In the genomic region with DNA sequence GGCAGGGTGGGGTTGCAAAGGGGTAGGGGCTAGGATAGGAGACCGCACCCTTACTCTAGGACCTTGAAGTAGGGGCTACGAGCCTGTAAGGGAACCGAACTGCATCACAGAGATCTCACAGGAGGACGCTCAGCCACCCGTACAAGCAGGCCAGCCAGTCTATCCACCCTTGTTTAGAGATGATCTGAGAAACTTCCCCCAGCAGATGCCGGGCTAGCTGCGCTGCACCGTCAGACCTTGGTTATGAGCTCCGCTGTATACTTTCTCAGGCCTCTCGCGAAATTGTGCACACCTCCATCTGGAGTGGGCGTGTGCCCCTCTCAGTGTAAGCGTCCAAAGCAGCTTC, we compare ENCODE assay signal across 8 mouse cellular contexts. TPM values are rescaled to one million over a fixed set of nuclear protein-coding genes. Genes with fewer than 3 reads are reported as not detected.
DNase-seq lines count a peak whose midpoint lies in the region; ATAC-seq lines count a peak whose summit lies in the region.

No protein-coding gene starts in this region.

- no peak for DNase-seq in heart, postnatal 25 days (ENCODE audit: low spot score)
- DNase-seq in Muller cell, postnatal 12 days (ENCODE audit: inconsistent ontology term), result peak; percentile 20
- DNase-seq in forebrain, embryonic 14.5 days (ENCODE audit: low spot score), result peak; percentile 28
- no peak for DNase-seq in thymus, postnatal 10 days (ENCODE audit: low spot score in 2 of 2)
- DNase-seq in ovary, postnatal 10 days (ENCODE audit: low spot score), result no peak

- H3K9me3 ChIP-seq in heart, embryonic 14.5 days (ENCODE audit: control insufficient read depth, low read length), result no peaks in the 10 kb centered on the region
- no peaks in the 10 kb centered on the region for H3K9me3 ChIP-seq in forebrain, embryonic 14.5 days (replicated peaks; ENCODE audit: control insufficient read depth, low read length)
- no peaks in the 10 kb centered on the region for H3K9me3 ChIP-seq in limb, embryonic 15.5 days

- H3K4me3 ChIP-seq in heart, embryonic 14.5 days (ENCODE audit: control insufficient read depth in 1 of 2, insufficient read depth in 1 of 2, low read depth in 1 of 2, low read length in 2 of 2), result peak overlapping the region; percentile 12 to 36; a peak in 3 of 4 replicates
- peak overlapping the region; percentile 51 for H3K4me3 ChIP-seq in forebrain, embryonic 14.5 days (ENCODE audit: low read depth, low read length)
- peak overlapping the region; percentile 27 for H3K4me3 ChIP-seq in limb, embryonic 15.5 days

- H3K36me3 ChIP-seq in heart, embryonic 14.5 days (ENCODE audit: control insufficient read depth, insufficient read depth, low read length), result no peaks in the 10 kb centered on the region
- no peaks in the 10 kb centered on the region for H3K36me3 ChIP-seq in forebrain, embryonic 14.5 days (ENCODE audit: control insufficient read depth, insufficient read depth, low read length)
- H3K36me3 ChIP-seq in limb, embryonic 15.5 days, result no peaks in the 10 kb centered on the region

- no peak overlapping the region for H3K9ac ChIP-seq in heart, embryonic 14.5 days (ENCODE audit: low read length)
- peak overlapping the region; percentile 63 for H3K9ac ChIP-seq in forebrain, embryonic 14.5 days (ENCODE audit: low read length)
- no peak overlapping the region for H3K9ac ChIP-seq in limb, embryonic 15.5 days

- H3K4me1 ChIP-seq in heart, embryonic 14.5 days (ENCODE audit: control insufficient read depth in 2 of 2, insufficient read depth in 2 of 2, low read length in 2 of 2), result peaks cover 5 to 17% of the 10 kb centered on the region in 2 experiments; a peak in 3 of 4 replicates
- peaks cover 4% of the 10 kb centered on the region; the same call in 1 of the 2 replicates for H3K4me1 ChIP-seq in forebrain, embryonic 14.5 days (ENCODE audit: control insufficient read depth, insufficient read depth, low read length)
- peaks cover 10% of the 10 kb centered on the region for H3K4me1 ChIP-seq in limb, embryonic 15.5 days

- intact Hi-C loops in heart, postnatal 25 days (cut with DNase I), result no loop called here

- peak overlapping the region; percentile 63 for H3K4me2 ChIP-seq in heart, embryonic 14.5 days (ENCODE audit: low read length)
- peak overlapping the region; percentile 93 for H3K4me2 ChIP-seq in forebrain, embryonic 14.5 days (ENCODE audit: low read length)
- H3K4me2 ChIP-seq in limb, embryonic 15.5 days, result peak overlapping the region; percentile 44

- 17% methylated on average over 13 of the region's 13 CpGs for WGBS in heart, embryonic 14.5 days
- 4% methylated on average over 13 of the region's 13 CpGs for WGBS in forebrain, embryonic 14.5 days
- WGBS in limb, embryonic 15.5 days, result 13% methylated on average over 13 of the region's 13 CpGs

- no peak for ATAC-seq in heart, embryonic 14.5 days (ENCODE audit: insufficient number of reproducible peaks, insufficient read depth, low FRiP score, low read depth)
- peak; percentile 35 for ATAC-seq in forebrain, embryonic 14.5 days
- ATAC-seq in limb, embryonic 15.5 days (ENCODE audit: insufficient number of reproducible peaks, low FRiP score, low TSS enrichment, low read depth), result no peak
- no peak for ATAC-seq in megakaryocyte, adult 5-6 weeks (ENCODE audit: poor library complexity, severe bottlenecking)

- no peak overlapping the region for H3K27ac ChIP-seq in heart, embryonic 14.5 days (replicated peaks in 1 of 2; ENCODE audit: control insufficient read depth in 1 of 2, insufficient read depth in 1 of 2, low read depth in 2 of 2, low read length in 2 of 2)
- H3K27ac ChIP-seq in forebrain, embryonic 14.5 days (ENCODE audit: low read depth, low read length), result no peak overlapping the region
- no peak overlapping the region for H3K27ac ChIP-seq in limb, embryonic 15.5 days

- peaks cover 61% of the 10 kb centered on the region for H3K27me3 ChIP-seq in heart, embryonic 14.5 days (ENCODE audit: control insufficient read depth, insufficient read depth, low read length)
- peaks cover 44% of the 10 kb centered on the region for H3K27me3 ChIP-seq in forebrain, embryonic 14.5 days (replicated peaks; ENCODE audit: control insufficient read depth, insufficient read depth, low read length)
- H3K27me3 ChIP-seq in limb, embryonic 15.5 days, result peaks cover 71% of the 10 kb centered on the region

RNA-seq across cellular contexts. Expression of a gene that starts 50.8 kb away (rescaled TPM):
- 34.9 and 37.7 TPM in 2 replicates for polyA plus RNA-seq in heart, embryonic 14.5 days (2014; fragmentation: Nextera tagmentation; extraction: Ambion mirVana)
- 10 to 100 TPM; 53.0 to 60.1 TPM for total RNA-seq in heart, postnatal 25 days (2021)
- polyA plus RNA-seq in forebrain, embryonic 14.5 days (2014; fragmentation: Nextera tagmentation; extraction: Ambion mirVana), result 6.3 and 15.5 TPM in 2 replicates
- 16.2 and 17.3 TPM in 2 replicates for polyA plus RNA-seq in limb, embryonic 15.5 days (2015; fragmentation: Nextera tagmentation; extraction: Ambion mirVana)
- total RNA-seq in megakaryocyte, adult 5-6 weeks (2015), result 9.8 and 10.5 TPM in 2 replicates
- 4.6 and 7.2 TPM in 2 replicates for total RNA-seq in megakaryocyte, adult 5-6 weeks (2017)

Comparison
In these comparisons a context has a peak if more than half of its experiments do, and no peak if none do; other contexts are left out.
1. DNase-seq: peak in Muller cell, postnatal 12 days (single experiment) and forebrain, embryonic 14.5 days (single experiment); none in heart, postnatal 25 days (single experiment), thymus, postnatal 10 days (0 of 2) and ovary, postnatal 10 days (single experiment).
2. Peak in every context shown above with its lines, with median percentiles within 50 percentile points of each other: H3K4me2 ChIP-seq and H3K4me3 ChIP-seq.